Mouse (Mus musculus) embryonic facial prominence, embryonic 11.5 days (tissue): ENCODE data around the gene Map6. TPM values are rescaled to one million over a fixed set of nuclear protein-coding genes. Genes with fewer than 3 reads are reported as not detected.
A peak's percentile ranks its signal among the peaks of the same experiment; 100 is the strongest.

Source experiments
- ATAC-seq: fragments of 200-750 bp; cut with Nextera tagmentation; replicated peaks from 2 replicates; pipeline ENCODE4 v1.8.0; 2017; ENCODE audit warnings: low read depth; ENCODE audit not compliant: insufficient number of reproducible peaks, low FRiP score, low TSS enrichment
- DNase-seq: peaks from one replicate; pipeline ENCODE4 v3.0.0-alpha.2; 2015; ENCODE audit warnings: low spot score
- H3K27ac ChIP-seq: fragments of 300-500 bp; sonication (generic); replicated peaks from 2 replicates; pipeline ENCODE4 v1.5.1; 2014; ENCODE audit warnings: mild to moderate bottlenecking, low read depth, low read length, control low read depth
- H3K27me3 ChIP-seq: fragments of 300-500 bp; sonication (generic); 2 replicates; pipeline ENCODE4 v1.6.1; 2014; ENCODE audit warnings: mild to moderate bottlenecking, low read length, moderate library complexity, mixed read lengths; ENCODE audit not compliant: control insufficient read depth, insufficient read depth
- H3K36me3 ChIP-seq: fragments of 300-500 bp; sonication (generic); replicated peaks from 2 replicates; pipeline ENCODE4 v1.6.1; 2014; ENCODE audit warnings: low read depth, mild to moderate bottlenecking, low read length, moderate library complexity, mixed read lengths; ENCODE audit not compliant: control insufficient read depth, insufficient read depth
- H3K4me1 ChIP-seq: fragments of 300-500 bp; sonication (generic); 2 replicates; pipeline ENCODE4 v1.6.1; 2014; ENCODE audit warnings: low read length, mixed read lengths; ENCODE audit not compliant: control insufficient read depth, insufficient read depth
- H3K4me2 ChIP-seq: fragments of 300-500 bp; sonication (generic); 2 replicates; pipeline ENCODE4 v1.6.1; 2014; ENCODE audit warnings: low read depth, mild to moderate bottlenecking, control low read depth, low read length, moderate library complexity
- H3K4me3 ChIP-seq: fragments of 300-500 bp; sonication (generic); 2 replicates; pipeline ENCODE4 v1.5.1; 2014; ENCODE audit warnings: low read depth, low read length, control low read depth
- H3K9ac ChIP-seq: fragments of 300-500 bp; sonication (generic); replicated peaks from 2 replicates; pipeline ENCODE4 v1.6.1; 2014; ENCODE audit warnings: mild to moderate bottlenecking, control low read depth, low read length
- H3K9me3 ChIP-seq: fragments of 300-500 bp; sonication (generic); replicated peaks from 2 replicates; pipeline ENCODE4 v1.6.1; 2016; ENCODE audit warnings: mild to moderate bottlenecking, low read length, inconsistent platforms, mixed read lengths; ENCODE audit not compliant: control insufficient read depth
- WGBS: fragments of 180-500 bp; shearing (Covaris S2); extraction: QIAGEN DNeasy Blood & Tissue Kit; methylation state at CpG from one replicate; pipeline ENCODE4 v1.1.7; 2014; 5-methylcytosine and 5-hydroxymethylcytosine counted together
- polyA plus RNA-seq: library from polyadenylated mRNA; unstranded; fragments of >200 nt; fragmentation: Nextera tagmentation; extraction: Ambion mirVana; gene quantifications from 2 replicates; pipeline ENCODE4 v1.2.1, GENCODE M21; 2014

The Map6 gene
- polyA plus RNA-seq, 1 experiment from 2014 or later = 8.9 TPM

GRCm38 (mm10) chr7:99332774-99333480 is 65.7 kb downstream of the Map6 start:
- DNase-seq (peak; percentile 91), ATAC-seq (peak; percentile 68; the same call in 1 of the 2 replicates)
- Histone ChIP-seq H3K9me3 (no peaks in the 10 kb centered on the region), H3K27ac (no peak overlapping the region), H3K4me3 (no peak overlapping the region), H3K4me1 (no peaks in the 10 kb centered on the region), H3K27me3 (no peaks in the 10 kb centered on the region), H3K9ac (no peak overlapping the region), H3K4me2 (no peak overlapping the region), H3K36me3 (no peaks in the 10 kb centered on the region)
- WGBS = 44% methylated on average over 12 of the region's 12 CpGs

- WGBS = 82% methylated on average over 8 of the region's 8 CpGs
Measured at GRCm38 (mm10) chr7:99340736-99341135, 73.5 kb downstream of the Map6 start.

GRCm38 (mm10) chr7:99343577-99343976 is 76.3 kb downstream of the Map6 start:
- Histone ChIP-seq H3K4me3 (no peak overlapping the region), H3K9me3 (no peaks in the 10 kb centered on the region), H3K27me3 (no peaks in the 10 kb centered on the region), H3K4me1 (no peaks in the 10 kb centered on the region), H3K27ac (no peak overlapping the region), H3K36me3 (peaks cover 31% of the 10 kb centered on the region), H3K4me2 (no peak overlapping the region), H3K9ac (no peak overlapping the region)
- 83% methylated on average over 4 of the region's 4 CpGs for WGBS
- no peak for ATAC-seq
- no peak for DNase-seq

More at GRCm38 (mm10) chr7:99340736-99341135, 73.5 kb downstream of the Map6 start:
- Histone ChIP-seq H3K27me3 (no peaks in the 10 kb centered on the region), H3K9ac (no peak overlapping the region), H3K27ac (no peak overlapping the region), H3K4me1 (no peaks in the 10 kb centered on the region), H3K36me3 (peaks cover 6% of the 10 kb centered on the region), H3K4me2 (no peak overlapping the region), H3K4me3 (no peak overlapping the region), H3K9me3 (no peaks in the 10 kb centered on the region)
- ATAC-seq (no peak), DNase-seq (no peak)

- H3K4me2 ChIP-seq = no peak overlapping the region
- 94% methylated on average over 10 of the region's 10 CpGs for WGBS
- H3K9me3 ChIP-seq = no peaks in the 10 kb centered on the region
- peaks cover 8% of the 10 kb centered on the region for H3K4me1 ChIP-seq
- H3K4me3 ChIP-seq = no peak overlapping the region
- H3K27me3 ChIP-seq = no peaks in the 10 kb centered on the region
- ATAC-seq (no peak; the same call in 1 of the 2 replicates), DNase-seq (no peak)
- peaks cover 40% of the 10 kb centered on the region for H3K36me3 ChIP-seq
- H3K9ac ChIP-seq = no peak overlapping the region
- no peak overlapping the region for H3K27ac ChIP-seq
Measured at GRCm38 (mm10) chr7:99347268-99347667, 80.0 kb downstream of the Map6 start.

GRCm38 (mm10) chr7:99348883-99349282 is 81.6 kb downstream of the Map6 start:
- Histone ChIP-seq H3K4me2 (no peak overlapping the region), H3K9me3 (no peaks in the 10 kb centered on the region), H3K27ac (no peak overlapping the region), H3K4me3 (no peak overlapping the region), H3K36me3 (peaks cover 40% of the 10 kb centered on the region), H3K4me1 (peaks cover 8% of the 10 kb centered on the region), H3K9ac (no peak overlapping the region), H3K27me3 (no peaks in the 10 kb centered on the region)
- no peak for ATAC-seq
- WGBS = 95% methylated on average over 26 of the region's 26 CpGs
- no peak for DNase-seq

GRCm38 (mm10) chr7:99349782-99350720 is 82.8 kb downstream of the Map6 start:
- Histone ChIP-seq H3K4me2 (peak overlapping the region; percentile 87), H3K27me3 (no peaks in the 10 kb centered on the region), H3K9ac (peak overlapping the region; percentile 90), H3K27ac (no peak overlapping the region), H3K36me3 (peaks cover 33% of the 10 kb centered on the region), H3K9me3 (no peaks in the 10 kb centered on the region), H3K4me1 (peaks cover 8% of the 10 kb centered on the region), H3K4me3 (peak overlapping the region; percentile 69)
- ATAC-seq = no peak
- WGBS = 64% methylated on average over 9 of the region's 9 CpGs
- no peak for DNase-seq

GRCm38 (mm10) chr7:99351104-99351801 is 84.0 kb downstream of the Map6 start:
- Histone ChIP-seq H3K27me3 (no peaks in the 10 kb centered on the region), H3K4me3 (peak overlapping the region; percentile 69), H3K9ac (peak overlapping the region; percentile 90), H3K4me1 (peaks cover 18% of the 10 kb centered on the region), H3K4me2 (peak overlapping the region; percentile 87), H3K9me3 (no peaks in the 10 kb centered on the region), H3K36me3 (peaks cover 29% of the 10 kb centered on the region), H3K27ac (peak overlapping the region; percentile 88)
- 2% methylated on average over 12 of the region's 12 CpGs for WGBS
- ATAC-seq = no peak
- DNase-seq = peak; percentile 70
